Mouse (Mus musculus): ENCODE data around the gene Lix1.

The Lix1 gene

GRCm38 (mm10) chr17:17409601-17410000 lies 7.1 kb downstream of the Lix1 start:
- no peak for ATAC-seq (ENCODE audit: insufficient number of reproducible peaks, low FRiP score, low TSS enrichment)

DNA sequence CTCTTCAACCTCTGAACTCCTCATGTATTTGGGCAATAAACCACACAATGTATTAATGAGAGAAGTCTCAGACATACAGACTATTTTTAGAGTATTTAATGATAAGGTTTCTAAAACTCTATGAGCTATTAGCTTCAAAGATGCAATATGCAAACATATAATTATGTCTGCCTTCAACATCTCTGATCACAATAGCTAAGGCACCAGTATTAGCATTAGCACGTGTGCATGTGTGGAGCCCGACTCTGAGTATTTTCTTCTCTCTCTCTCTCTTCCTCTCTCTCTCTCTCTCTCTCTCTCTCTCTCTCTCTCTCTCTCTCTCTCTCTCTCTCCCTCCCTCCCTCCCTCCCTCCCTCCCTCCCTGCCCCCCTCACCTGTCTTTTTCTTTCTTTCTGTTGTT lies 9.0 kb downstream of the Lix1 start:
- no peak for ATAC-seq (ENCODE audit: insufficient number of reproducible peaks, low FRiP score, low TSS enrichment)

DNA sequence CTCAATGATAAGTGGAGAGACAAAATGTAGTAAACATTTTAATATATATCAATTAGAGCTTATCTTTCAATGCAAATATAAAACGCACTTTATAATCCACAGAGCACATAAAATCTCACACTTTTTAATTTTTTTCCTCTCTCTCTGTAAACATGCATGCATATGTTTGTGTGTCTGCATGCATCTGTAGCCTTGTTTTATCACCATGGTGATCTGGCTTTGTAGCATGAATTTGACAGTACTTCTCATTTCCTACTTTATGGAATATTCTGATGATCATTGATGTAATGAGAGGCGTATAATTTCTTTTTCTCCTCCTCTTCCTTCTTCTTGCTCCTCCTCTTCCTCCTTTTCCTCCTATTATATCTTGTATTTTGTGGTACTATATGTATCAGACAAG lies 9.7 kb downstream of the Lix1 start:
- no peak for ATAC-seq (ENCODE audit: insufficient number of reproducible peaks, low FRiP score, low TSS enrichment)

DNA sequence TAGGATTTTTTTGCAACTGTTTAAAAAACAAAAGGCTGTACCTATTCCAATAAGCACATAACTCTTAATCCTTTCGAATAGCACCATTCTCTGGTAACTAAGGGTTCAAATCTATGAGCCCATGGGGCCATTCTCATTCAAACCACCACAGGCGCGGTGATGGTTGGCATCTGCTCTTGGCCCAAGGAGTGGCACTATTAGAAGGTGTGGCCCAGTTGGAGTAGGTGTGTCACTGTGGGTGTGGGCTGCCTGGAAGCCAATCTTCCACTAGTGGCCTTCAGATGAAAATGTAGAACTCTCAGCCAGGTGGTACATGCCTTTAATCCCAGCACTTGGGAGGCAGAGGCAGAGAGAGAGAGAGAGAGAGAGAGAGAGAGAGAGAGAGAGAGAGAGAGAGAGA lies 11.7 kb downstream of the Lix1 start:
- no peak for ATAC-seq (ENCODE audit: insufficient number of reproducible peaks, low FRiP score, low TSS enrichment)

DNA sequence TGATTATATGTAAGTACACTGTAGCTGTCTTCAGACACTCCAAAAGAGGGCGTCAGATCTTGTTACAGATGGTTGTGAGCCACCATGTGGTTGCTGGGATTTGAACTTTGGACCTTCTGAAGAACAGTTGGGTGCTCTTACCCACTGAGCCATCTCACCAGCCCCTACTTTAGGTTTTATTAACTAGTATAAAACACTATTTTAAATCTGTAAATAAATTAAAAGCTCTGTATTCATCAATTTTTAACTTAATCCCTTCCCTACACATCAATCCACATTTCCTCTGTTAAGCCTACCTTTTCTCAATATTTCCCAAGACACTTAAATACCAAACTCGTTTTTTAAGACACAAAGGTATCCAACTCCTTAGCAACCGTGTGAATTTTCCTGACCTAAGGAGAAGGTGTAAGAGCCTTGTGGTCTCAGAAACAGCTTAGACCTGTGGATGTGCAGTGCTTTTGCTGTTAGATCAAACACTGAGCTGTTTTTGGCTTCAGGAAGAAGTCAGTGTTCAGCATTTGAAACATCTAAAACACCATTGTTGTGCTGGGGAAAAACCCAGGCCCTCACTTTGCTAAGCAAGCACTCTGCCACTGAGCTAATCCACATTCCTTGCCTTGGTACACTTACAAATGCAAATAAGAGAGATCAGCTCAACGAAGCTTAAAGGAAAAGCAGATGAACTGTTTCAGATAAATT lies 22.3 kb downstream of the Lix1 start:
- no peak for ATAC-seq (ENCODE audit: insufficient number of reproducible peaks, low FRiP score, low TSS enrichment)

DNA sequence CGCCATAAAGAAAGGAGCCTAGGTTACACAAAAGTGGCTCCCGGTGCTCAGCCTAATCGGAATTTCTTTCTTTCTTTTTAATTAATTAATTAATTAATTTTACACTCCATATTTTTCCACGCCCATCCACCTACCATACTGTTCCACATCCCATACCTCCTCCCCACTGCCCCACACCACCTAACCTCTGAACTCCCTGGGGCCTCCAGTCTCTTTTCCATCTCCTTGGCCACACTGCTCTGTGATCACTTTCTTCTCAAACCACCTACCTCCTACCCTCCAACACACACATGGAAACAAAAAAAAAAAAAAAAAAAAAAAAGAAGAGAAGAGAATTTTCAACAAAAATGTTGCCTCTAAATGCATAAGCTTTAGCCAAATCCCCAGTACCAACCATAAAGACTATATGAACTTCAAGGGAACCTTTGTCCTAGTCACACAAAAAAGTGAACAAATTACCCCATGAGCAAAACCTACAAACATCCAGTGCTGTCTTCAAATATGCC lies 22.9 kb downstream of the Lix1 start:
- no peak for ATAC-seq (ENCODE audit: insufficient number of reproducible peaks, low FRiP score, low TSS enrichment)

DNA sequence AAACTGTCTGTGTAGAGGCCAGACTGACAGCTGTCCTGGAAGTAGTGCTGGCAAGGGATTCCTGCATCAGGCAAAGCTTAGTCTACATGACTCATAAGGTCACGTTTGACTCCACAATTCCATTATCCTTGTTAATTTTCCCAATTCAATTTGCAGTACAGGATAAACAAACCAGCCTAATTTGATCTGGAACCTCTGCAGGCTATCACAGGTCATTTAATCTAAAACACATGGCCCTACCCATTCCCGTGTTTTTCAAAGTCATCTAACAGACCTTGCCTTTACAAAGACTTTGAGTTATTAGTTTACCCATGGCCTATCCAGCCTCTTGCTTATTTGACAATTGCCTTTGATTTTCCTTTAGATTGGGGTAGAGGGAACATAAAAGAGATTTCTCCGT lies 23.4 kb downstream of the Lix1 start:
- no peak for ATAC-seq (ENCODE audit: insufficient number of reproducible peaks, low FRiP score, low TSS enrichment)

GRCm38 (mm10) chr17:17428888-17429287 lies 26.4 kb downstream of the Lix1 start:
- no peak for ATAC-seq (ENCODE audit: insufficient number of reproducible peaks, low FRiP score, low TSS enrichment)

- no peak for ATAC-seq (ENCODE audit: insufficient number of reproducible peaks, low FRiP score, low TSS enrichment)
Observed at GRCm38 (mm10) chr17:17433679-17434078, 31.2 kb downstream of the Lix1 start.

- ATAC-seq (ENCODE audit: insufficient number of reproducible peaks, low FRiP score, low TSS enrichment), result no peak
Observed at GRCm38 (mm10) chr17:17438576-17439191, 36.2 kb downstream of the Lix1 start.

DNA sequence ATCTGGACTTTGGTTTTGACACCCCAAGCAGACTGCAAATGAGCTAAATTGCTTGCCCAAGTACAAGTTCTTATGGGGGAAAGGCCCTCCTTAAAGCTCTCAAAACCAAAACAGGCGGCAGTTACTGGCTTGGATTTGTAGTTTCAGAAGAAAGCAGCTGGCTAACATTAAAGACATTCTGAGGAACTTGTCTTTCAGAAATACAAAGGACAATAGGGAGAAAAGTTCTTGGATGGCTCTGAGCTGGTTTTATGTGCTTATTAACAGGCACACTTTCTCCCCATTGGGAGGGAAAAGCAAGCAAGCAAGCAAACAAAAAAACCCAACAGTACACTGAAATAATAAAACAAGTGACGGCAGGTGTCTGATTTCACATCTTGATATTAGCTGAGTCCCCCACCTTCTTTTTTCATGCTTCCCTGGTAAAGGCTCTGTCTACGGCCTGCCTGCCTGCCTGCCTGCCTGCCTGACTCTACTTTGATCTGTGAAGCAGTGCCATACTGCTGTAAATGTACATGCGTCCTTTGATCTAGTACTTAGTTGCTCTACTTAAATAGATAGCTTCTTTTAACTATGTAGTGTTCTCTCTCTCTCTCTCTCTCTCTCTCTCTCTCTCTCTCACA lies 39.5 kb downstream of the Lix1 start:
- ATAC-seq (ENCODE audit: insufficient number of reproducible peaks, low FRiP score, low TSS enrichment), result no peak

DNA sequence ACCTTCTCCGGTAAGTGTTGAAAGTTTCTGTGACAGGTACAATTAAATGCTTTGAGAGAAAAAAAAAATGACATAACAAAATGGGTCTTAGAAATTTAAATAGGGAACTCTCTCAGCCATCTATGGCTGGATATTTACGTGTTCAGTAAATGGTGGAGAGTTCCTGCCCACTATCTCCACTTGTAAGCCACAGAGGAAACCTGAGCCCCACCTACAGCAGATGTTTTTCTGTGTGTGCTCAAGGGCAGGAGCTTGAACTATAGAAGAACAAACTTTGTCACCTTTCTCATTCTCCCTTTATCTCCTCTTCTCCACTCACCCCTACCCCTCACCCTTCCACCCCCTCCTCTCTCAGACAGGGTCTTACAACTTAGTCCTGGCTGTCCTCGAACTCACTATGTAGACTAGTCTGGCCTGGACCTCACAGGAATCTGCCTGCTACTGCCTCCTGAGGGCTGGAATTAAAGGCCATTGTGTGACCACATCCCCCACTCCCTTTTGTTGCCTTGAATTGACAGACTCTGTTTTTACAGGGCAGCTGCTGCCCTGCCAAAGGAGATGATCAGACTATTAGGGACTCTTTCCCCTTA lies 41.9 kb downstream of the Lix1 start:
- no peak for ATAC-seq (ENCODE audit: insufficient number of reproducible peaks, low FRiP score, low TSS enrichment)

DNA sequence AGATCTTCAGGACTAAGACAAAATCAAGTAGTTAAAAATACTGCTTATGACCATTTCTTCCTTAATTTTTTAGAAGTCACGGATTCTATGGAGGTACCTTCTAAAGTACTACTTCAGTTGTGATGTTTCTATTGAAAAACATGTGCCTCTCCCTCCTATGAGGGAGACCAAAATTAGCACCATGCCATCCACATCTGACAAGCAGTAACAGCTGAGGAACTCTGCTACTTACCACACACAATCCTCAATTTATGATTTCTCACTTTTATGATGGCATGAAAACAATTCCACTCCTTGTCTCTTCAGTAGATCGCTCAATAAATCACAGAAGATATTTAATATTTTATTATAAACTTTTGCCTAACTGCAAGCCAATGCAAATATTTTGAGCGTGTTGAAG lies 44.2 kb downstream of the Lix1 start:
- ATAC-seq (ENCODE audit: insufficient number of reproducible peaks, low FRiP score, low TSS enrichment), result no peak

GRCm38 (mm10) chr17:17447821-17448220 lies 45.3 kb downstream of the Lix1 start:
- no peak for ATAC-seq (ENCODE audit: insufficient number of reproducible peaks, low FRiP score, low TSS enrichment)

- no peak; the same call in 1 of the 2 replicates for ATAC-seq (ENCODE audit: insufficient number of reproducible peaks, low FRiP score, low TSS enrichment)
Observed at GRCm38 (mm10) chr17:17448737-17449440, 46.4 kb downstream of the Lix1 start.

- no peak for ATAC-seq (ENCODE audit: insufficient number of reproducible peaks, low FRiP score, low TSS enrichment)
Observed at GRCm38 (mm10) chr17:17449441-17449770, 46.9 kb downstream of the Lix1 start.

- no peak for ATAC-seq (ENCODE audit: insufficient number of reproducible peaks, low FRiP score, low TSS enrichment)
Observed at GRCm38 (mm10) chr17:17451102-17451501, 48.6 kb downstream of the Lix1 start.

GRCm38 (mm10) chr17:17452617-17453016 lies 50.1 kb downstream of the Lix1 start:
- ATAC-seq (ENCODE audit: insufficient number of reproducible peaks, low FRiP score, low TSS enrichment), result no peak

- ATAC-seq (ENCODE audit: insufficient number of reproducible peaks, low FRiP score, low TSS enrichment), result no peak
Observed at GRCm38 (mm10) chr17:17454573-17454972, 52.1 kb downstream of the Lix1 start.

- no peak for ATAC-seq (ENCODE audit: insufficient number of reproducible peaks, low FRiP score, low TSS enrichment)
Observed at GRCm38 (mm10) chr17:17485789-17486188, 83.3 kb downstream of the Lix1 start.
